Mouse (Mus musculus): ENCODE results near the gene Tada3.

DNA sequence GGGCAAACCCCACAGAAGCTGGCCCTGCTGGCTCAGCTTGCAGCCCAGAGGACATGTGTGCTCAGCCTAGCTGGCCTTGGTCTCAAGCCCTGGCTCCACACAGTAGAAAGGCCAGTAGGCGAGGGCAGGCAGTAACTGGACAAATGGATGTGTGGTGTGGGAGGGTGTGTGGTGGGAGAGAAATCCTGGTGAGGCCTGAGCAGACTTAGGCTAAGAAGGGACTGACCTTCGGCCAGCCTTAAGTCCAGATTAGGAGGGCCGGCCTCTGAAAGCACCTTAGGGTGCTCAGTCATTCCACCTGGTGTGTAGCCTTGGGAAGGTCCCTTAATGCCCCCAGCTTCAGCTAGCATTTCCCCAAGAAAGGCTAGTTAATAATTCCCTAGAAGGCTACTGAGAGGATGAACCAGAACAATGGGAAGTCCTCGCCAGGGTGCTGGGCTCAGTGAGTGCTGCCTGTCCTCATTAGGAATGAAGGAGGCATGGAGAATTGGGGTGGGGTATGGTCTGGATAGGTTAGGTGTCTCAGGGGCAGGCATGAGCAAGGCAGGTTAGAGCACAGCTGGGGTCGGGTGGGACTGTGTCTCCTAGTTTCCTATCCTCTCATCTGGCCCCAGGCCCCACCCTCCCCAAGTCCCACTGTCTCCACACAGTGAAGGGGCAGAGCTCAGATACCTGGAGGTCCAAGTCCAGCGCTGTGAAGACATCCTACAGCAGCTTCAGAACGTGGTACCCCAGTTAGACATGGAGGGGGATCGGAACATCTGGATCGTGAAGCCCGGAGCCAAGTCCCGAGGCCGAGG is 27.2 kb upstream of the Tada3 start:
- TF ChIP-seq POLR2AphosphoS2 (IDR thresholded peaks at IDR 0.05; ENCODE audit: low read length) (no peak), ETS1 (IDR thresholded peaks at IDR 0.05; ENCODE audit: low read depth, low read length) (no peak), MEF2A (IDR thresholded peaks at IDR 0.05; ENCODE audit: extremely low read depth, insufficient replicate concordance, low read depth, low read length, poor library complexity, severe bottlenecking) (no peak), EP300 (IDR thresholded peaks at IDR 0.05; ENCODE audit: low read depth in 1 of 2, low read length in 2 of 2) (no peak), ELF1 (IDR thresholded peaks at IDR 0.05; ENCODE audit: low read depth, low read length) (no peak), CTCF (IDR thresholded peaks at IDR 0.05 in 2 of 3, conservative IDR thresholded peaks at IDR 0.05 in 1 of 3; ENCODE audit: control insufficient read depth in 1 of 3, insufficient read depth in 1 of 3, low read depth in 2 of 3, low read length in 3 of 3, poor library complexity in 1 of 3, severe bottlenecking in 1 of 3) (no peak), TAL1 (IDR thresholded peaks at IDR 0.05; ENCODE audit: low read length) (no peak), USF1 (IDR thresholded peaks at IDR 0.05; ENCODE audit: low read depth, low read length) (no peak)
